Mouse (Mus musculus) kidney, adult 8-10 months (tissue): ENCODE results near the gene Sugt1.

ENCODE experiments used
- DNase-seq, 2 experiments: peaks; one replicate each; pipeline ENCODE4 v3.0.0; 2022

Gene Sugt1

GRCm38 (mm10) chr14:79607352-79607751, 19.9 kb downstream of the Sugt1 start:
- DNase-seq: no peak

- DNase-seq: no peak
Observed at GRCm38 (mm10) chr14:79608286-79608685, 20.8 kb downstream of the Sugt1 start.

DNA sequence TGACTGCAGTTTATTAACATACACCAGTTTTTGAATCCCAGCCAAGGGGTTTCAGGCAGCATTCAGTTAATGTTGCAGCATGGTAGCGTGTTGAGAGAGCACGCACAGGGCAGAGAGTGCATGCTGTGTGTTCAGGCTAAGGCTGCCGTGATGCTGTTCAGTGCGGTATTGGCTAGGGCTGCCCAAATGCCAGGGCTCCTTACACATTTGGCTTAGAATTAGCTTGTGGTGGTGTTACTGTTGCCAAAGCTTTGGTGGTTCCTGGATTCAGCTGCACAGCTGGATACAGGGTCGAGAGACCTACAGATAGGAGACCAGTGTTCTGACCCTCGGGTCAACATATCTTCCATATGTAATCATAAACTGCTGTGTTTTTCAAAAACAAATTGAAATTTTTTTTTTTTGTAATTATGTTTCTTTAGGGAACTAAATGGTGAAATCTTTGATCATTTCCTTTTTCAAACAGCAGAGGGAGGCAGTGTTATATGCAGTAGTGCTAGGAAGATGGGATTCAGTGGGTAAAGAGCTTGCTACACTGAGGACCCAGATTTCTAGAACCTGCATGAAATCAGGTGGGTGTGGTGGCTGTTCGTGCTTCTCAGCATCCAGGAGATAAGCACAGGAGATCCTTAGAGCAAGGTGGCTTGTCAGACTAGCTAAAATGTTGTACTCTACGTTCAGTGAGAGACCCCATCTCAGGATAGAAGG, 29.8 kb downstream of the Sugt1 start:
- no peak for DNase-seq

DNA sequence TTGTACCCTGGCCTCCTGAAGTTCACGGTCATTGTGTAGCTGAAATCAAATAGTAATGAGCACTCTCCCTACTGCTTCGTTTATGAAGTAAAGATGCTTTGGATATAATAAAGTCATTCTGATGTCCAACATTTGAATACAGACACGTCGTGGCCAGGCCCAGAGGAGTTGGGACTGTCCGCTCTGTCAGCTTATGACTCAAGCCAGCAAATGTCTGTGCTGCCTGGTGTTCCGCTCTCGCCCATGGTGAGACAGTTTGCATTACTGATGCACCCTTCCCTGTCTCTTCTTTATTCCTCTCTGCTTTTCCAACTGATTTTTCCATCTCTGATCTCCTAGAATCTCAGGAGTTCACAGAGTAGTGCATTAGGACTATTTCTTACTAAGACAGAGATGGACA, 32.3 kb downstream of the Sugt1 start:
- DNase-seq: no peak

DNA sequence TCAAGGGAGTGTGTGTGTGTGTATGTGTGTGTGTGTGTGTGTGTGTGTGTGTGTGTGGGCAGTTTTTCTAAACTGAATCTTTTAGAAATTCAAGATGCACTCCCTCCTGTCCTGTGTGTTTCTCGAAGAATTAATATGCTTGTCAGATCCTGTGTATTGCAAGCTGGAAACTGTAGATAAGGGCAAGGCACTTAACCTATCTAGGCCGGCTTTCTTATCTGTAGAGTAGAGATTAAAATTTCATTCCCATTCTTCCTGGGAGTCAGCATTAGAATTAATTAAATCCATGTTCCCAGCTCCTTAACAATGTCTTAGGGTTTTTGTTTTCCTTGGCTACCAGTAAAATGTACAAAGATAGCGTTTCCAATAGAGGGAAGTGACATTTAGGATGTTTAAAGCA, 33.7 kb downstream of the Sugt1 start:
- DNase-seq: no peak

DNA sequence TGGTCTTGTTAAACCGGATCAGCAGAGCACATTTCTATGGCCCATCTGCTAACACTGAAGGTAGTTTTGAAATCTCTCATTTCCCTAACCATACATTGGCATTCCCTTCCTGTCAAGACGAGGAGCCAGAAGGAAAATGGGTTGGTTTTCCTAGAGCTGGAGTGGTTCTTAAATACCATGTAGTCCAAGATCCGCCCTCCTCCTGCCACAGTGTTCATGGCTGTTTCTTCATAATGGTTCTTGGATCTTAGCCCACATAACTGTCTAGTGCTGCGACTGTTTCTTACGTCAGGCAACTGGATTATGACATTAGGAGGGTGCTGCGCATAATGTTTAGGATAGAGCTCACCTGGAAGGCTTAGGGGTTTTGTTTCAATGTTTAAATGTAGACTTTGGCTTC, 44.8 kb downstream of the Sugt1 start:
- no peak for DNase-seq

DNA sequence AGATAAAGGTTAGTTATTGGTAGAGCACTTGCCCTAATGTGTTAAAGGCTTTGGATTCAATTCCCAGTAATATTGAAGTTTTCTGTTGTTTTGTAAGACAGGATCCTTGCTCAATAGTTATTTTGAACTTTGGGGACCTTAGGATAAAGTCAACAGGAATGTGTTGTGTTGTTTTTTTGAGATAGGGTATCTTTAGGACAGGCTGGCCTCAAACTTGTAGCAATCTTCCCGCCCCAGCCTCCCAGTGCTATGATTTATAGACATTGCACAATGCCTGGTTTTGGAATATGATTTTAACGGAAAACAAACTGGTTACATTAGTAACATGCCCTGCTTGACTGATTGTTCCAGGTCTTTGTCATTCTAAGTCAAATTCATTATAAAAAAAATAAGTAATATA, 45.7 kb downstream of the Sugt1 start:
- peak in 1 of 2 experiments; percentile 6 for DNase-seq

GRCm38 (mm10) chr14:79636814-79637213, 49.3 kb downstream of the Sugt1 start:
- DNase-seq: no peak

DNA sequence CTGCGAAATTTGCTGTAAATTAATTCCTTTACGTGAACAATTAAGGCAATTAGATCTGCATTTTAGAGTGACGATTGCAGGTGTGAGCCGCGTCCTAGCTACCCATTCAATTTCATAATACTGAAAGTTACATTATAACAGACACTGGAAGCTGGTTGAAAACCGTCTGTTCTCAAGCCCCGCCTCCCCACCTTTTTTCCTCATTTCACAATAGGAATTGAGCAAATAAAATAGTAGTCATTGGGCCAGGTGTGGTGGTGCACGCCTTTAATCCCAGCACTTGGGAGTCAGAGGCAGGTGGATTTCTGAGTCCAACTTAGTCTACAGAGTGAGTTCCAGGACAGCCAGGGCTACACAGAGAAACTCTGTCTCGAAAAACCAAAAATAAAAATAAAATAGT, 54.6 kb downstream of the Sugt1 start:
- DNase-seq: no peak

DNA sequence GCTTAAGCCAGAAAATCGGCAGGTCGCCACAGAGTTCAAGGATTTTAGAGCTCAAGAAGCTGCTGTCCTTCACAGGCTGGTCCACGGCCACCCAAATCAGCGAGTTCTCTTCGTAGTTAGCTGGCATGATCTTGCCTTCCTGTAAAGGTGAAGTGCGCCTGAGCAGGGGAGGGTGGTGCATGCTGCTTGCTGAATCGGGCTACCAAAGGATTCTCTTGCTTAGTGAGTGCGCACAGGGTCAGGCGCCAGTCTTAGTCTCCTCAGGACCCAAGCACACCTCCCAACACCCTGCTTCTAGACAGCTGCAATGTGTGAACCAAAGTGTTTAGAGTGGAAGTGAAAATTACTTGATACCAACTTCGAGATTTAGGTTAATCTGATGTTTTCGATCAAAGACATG, 57.9 kb downstream of the Sugt1 start:
- DNase-seq: no peak

GRCm38 (mm10) chr14:79649680-79650079, 62.2 kb downstream of the Sugt1 start:
- no peak for DNase-seq

DNA sequence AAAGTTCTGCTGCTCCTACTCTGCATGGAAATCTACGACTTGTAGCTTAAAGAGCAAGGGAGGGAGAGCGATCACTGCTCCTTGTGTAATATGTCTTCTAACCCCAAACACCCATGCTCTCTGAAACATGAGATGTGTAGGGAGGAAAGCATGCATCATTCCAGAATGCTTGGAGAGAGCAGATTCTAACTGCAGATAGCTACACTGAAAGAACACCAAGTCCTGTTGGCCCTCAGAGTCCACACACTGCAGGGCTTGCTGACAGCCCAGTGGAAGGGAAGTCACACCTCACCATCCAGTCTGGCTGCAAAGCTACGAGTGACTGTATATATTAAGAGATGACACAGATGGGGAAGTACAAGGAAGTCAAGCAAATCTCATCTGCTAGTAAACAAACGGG, 65.2 kb downstream of the Sugt1 start:
- no peak for DNase-seq

GRCm38 (mm10) chr14:79658286-79658685, 70.8 kb downstream of the Sugt1 start:
- DNase-seq: no peak

DNA sequence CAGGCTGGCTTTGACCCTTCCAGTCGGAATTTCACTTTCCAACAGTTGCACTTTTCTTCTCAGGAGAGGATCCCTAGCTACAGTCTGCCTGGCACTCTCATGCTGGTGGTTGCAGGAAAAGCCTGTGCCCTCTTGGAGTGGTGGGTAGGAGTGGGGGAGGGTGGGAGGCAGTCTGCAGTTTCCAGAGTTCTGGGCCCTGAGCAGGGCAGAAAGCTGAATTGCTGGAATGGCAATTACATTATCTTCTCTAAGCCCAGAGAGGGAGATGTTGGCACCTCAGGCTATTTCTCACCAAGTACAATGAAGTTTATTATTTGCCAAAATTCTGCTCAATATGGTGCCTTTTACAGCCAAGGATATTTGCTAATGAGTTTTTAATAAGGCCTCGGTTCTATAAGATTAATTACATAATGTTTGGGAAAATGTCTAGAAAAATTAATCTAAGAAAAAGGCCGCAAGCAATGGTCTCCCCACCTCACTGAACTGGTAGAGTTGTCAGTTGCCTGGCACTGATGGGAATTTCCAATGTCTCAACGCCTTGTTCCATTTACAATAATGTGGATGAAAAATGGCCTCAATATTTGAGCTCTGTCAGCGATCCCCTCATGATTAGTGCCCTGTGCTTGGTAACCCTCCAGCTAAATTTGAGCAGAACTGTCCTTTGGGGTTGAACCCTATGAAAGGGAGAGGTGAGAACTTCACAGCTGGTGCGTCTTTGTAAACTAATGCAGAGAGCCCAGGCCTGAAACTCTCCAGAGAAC, 71.4 kb downstream of the Sugt1 start:
- DNase-seq: no peak

- DNase-seq: no peak
Observed at GRCm38 (mm10) chr14:79660467-79660866, 73.0 kb downstream of the Sugt1 start.

DNA sequence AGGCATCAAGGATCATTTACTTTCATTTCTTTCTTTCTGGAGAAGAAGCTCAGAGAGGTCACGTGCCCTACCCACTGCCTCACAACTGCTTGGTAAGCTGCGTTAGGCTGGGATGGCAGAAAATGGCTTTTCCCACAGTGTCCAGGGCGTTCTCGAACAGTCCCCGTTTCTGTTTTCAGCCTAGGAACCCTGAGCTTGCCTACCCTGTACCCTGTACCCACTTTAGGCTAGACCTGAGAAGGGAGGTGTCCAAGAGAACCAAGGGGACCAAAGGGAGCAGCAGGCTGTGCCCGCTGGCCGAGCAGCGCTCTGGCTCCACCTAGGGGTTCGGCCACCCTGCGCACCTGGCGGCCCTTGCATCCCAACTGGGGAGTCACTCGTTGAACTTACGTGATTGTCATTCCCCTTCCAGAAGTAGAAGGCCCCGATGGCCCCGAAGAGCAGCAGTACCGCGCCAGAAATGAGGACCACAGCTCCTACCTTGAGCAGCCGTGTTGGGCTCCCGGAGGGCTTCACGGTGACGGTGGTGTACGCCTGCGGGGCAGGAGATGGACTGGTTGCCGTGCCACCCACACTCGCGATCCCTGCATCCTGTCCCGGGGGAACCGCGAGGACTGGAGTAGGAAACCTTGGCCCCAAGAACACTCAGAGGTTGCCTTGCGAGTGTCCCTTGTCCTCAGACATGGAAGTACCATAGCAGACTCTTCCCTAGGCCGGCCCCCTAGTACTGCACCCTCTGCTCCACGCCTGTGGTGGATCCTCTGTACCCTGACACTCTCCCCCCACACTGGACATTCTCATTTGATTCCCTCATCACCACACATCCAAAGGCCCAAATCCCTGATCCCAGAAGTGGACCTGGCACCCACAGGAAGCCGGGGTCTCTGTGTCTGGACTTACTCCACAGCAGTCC, 73.8 kb downstream of the Sugt1 start:
- peak; percentile 53 to 74 for DNase-seq

GRCm38 (mm10) chr14:79662001-79662400, 74.5 kb downstream of the Sugt1 start, which contains the start of gene Cnmd:
Gene Cnmd, minus strand, starts transcription at chr14:79662170.
- no peak for DNase-seq

GRCm38 (mm10) chr14:79671008-79671407, 83.5 kb downstream of the Sugt1 start:
- no peak for DNase-seq

GRCm38 (mm10) chr14:79672567-79672966, 85.1 kb downstream of the Sugt1 start:
- DNase-seq: no peak

DNA sequence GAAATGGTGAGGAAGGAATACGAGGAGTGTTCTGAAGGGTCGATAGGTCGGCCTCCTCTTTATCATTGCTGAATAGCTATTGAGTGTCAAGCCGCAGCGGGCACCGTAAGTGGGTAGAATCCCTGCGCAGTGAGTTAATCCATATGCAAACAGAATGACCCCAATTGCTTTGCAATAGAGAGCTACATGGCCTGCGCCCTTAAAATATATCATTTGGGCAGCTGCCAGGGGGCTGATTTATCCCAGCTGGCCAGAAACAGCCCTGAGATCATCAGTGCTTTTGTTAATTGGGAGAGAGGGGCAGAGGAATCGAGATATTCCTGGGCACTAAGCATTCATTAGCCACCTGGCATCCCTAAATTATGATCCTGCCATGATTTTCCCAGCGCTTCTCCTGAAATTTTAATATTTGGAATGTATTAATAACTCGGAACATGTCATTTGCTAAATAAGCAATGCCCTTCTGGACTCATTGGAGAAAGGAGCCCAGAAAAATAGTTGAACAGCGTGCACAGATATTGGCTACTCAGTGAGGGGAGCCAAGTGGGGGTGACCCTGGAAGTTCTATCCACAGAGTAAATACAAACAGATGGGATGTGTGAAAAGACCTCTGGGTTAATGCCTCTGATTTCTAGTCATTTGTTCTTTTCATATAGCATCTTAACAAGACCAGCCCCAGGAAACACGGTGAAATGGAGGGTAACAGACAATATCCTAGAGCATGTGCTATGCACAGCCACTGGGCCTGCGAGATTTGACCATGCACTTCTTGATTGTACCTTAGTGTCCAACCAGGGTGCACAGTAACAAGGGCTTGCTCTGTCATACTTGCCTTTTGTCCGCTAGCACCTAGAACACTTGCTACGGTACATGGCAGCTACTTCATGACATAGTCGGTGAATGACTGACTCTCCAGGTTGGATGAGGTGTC, 85.9 kb downstream of the Sugt1 start:
- DNase-seq: no peak

GRCm38 (mm10) chr14:79677108-79677753, 89.7 kb downstream of the Sugt1 start:
- no peak for DNase-seq
